Comparison of ENCODE assay signal across 8 mouse cellular contexts in the genomic region with DNA sequence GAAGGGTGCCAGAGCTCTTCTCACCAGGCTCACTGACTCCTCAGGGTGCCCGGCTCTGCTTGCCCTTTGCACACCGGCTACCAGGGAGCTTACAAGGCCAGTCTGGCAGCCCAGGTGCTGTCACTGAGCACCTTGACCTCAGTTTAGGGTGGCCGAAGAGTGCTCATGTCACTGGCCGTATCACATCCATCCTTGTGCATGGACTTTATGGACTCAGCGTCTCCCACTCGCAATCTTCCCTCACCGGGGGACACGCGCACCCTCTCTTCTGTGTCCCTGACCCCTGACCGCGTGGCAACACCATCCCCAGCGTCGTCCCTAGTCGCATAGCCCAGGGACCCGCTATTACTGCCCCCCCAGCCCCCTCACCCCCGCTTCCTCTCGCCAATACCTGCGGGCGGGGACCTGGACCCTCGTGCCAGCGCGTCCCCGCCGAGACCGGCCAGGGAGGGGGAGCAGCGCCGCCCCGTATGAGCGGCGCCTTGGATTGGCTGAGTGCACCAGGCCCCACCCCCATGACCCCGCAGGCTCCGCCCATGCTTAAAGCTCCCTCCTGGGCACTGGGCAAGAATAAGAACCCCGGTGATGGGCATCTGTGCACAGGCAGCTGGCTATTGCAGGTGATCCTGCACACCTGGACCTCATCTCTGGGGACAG. TPM values are rescaled to one million over a fixed set of nuclear protein-coding genes. Genes with fewer than 3 reads are reported as not detected.
DNase-seq lines count a peak whose midpoint lies in the region; ATAC-seq and TF ChIP-seq lines count a peak whose summit lies in the region.

No protein-coding gene starts in this region.

- H3K36me3 ChIP-seq in C2C12 (ENCODE audit: control insufficient read depth, insufficient read depth): no peaks in the 10 kb centered on the region
- no peaks in the 10 kb centered on the region for H3K36me3 ChIP-seq in embryonic facial prominence, embryonic 14.5 days (ENCODE audit: control insufficient read depth, insufficient read depth, low read length)
- H3K36me3 ChIP-seq in heart, embryonic 14.5 days (ENCODE audit: control insufficient read depth, insufficient read depth, low read length): no peaks in the 10 kb centered on the region
- H3K36me3 ChIP-seq in liver, postnatal 0 days (replicated peaks; ENCODE audit: insufficient read depth, low read length): no peaks in the 10 kb centered on the region
- no peaks in the 10 kb centered on the region; the same call in 1 of the 2 replicates for H3K36me3 ChIP-seq in neural tube, embryonic 14.5 days (ENCODE audit: control insufficient read depth, insufficient read depth, low read length)

- H3K4me2 ChIP-seq in embryonic facial prominence, embryonic 14.5 days (ENCODE audit: low read depth, low read length): peak overlapping the region; percentile 88
- peak overlapping the region; percentile 80 for H3K4me2 ChIP-seq in heart, embryonic 14.5 days (ENCODE audit: low read length)
- peak overlapping the region; percentile 75 for H3K4me2 ChIP-seq in liver, postnatal 0 days (ENCODE audit: low read depth, low read length)
- peak overlapping the region; percentile 80 for H3K4me2 ChIP-seq in neural tube, embryonic 14.5 days (ENCODE audit: low read depth, low read length)

- no peaks in the 10 kb centered on the region for H3K9me3 ChIP-seq in embryonic facial prominence, embryonic 14.5 days (ENCODE audit: control insufficient read depth, low read length)
- no peaks in the 10 kb centered on the region for H3K9me3 ChIP-seq in heart, embryonic 14.5 days (ENCODE audit: control insufficient read depth, low read length)
- H3K9me3 ChIP-seq in liver, postnatal 0 days (ENCODE audit: low read length): no peaks in the 10 kb centered on the region
- no peaks in the 10 kb centered on the region for H3K9me3 ChIP-seq in neural tube, embryonic 14.5 days (ENCODE audit: control insufficient read depth, low read length)

- H3K9ac ChIP-seq in embryonic facial prominence, embryonic 14.5 days (ENCODE audit: low read depth, low read length): peak overlapping the region; percentile 63
- H3K9ac ChIP-seq in heart, embryonic 14.5 days (ENCODE audit: low read length): peak overlapping the region; percentile 68
- H3K9ac ChIP-seq in liver, postnatal 0 days (replicated peaks): no peak overlapping the region; the same call in 1 of the 2 replicates
- H3K9ac ChIP-seq in neural tube, embryonic 14.5 days (replicated peaks; ENCODE audit: low read depth, low read length): peak overlapping the region; percentile 50

- DNase-seq in adrenal gland, adult 2 months: peak; percentile 89
- peak; percentile 69 for DNase-seq in embryonic facial prominence, embryonic 14.5 days (ENCODE audit: low spot score)
- peak; percentile 84 for DNase-seq in kidney, postnatal 10 days
- DNase-seq in liver, postnatal 0 days: peak; percentile 80

- no peaks in the 10 kb centered on the region for H3K79me2 ChIP-seq in C2C12 (ENCODE audit: control insufficient read depth, insufficient read depth)

- H3K79me3 ChIP-seq in C2C12 (ENCODE audit: low read depth): no peaks in the 10 kb centered on the region

- ATAC-seq in embryonic facial prominence, embryonic 14.5 days (ENCODE audit: low read depth): peak; percentile 80
- ATAC-seq in heart, embryonic 14.5 days (ENCODE audit: insufficient number of reproducible peaks, insufficient read depth, low FRiP score, low read depth): peak; percentile 57; the same call in 1 of the 2 replicates
- ATAC-seq in liver, postnatal 0 days: peak; percentile 83
- ATAC-seq in neural tube, embryonic 14.5 days (ENCODE audit: low read depth): peak; percentile 80
- no peak for ATAC-seq in activated CD4-positive, CD25-positive, alpha-beta regulatory T cell, adult 4 months

- no peaks in the 10 kb centered on the region for H3K27me3 ChIP-seq in C2C12 (ENCODE audit: control insufficient read depth, insufficient read depth, insufficient read length)
- 0 out of 2 replicates have a peak, but pooled peaks cover under 1% of the 10 kb centered on the region for H3K27me3 ChIP-seq in embryonic facial prominence, embryonic 14.5 days (replicated peaks; ENCODE audit: control insufficient read depth, insufficient read depth, low read length)
- H3K27me3 ChIP-seq in heart, embryonic 14.5 days (ENCODE audit: control insufficient read depth, insufficient read depth, low read length): peaks cover 7% of the 10 kb centered on the region
- H3K27me3 ChIP-seq in liver, postnatal 0 days (ENCODE audit: insufficient read depth, low read length): peaks cover 10% of the 10 kb centered on the region
- H3K27me3 ChIP-seq in neural tube, embryonic 14.5 days (ENCODE audit: control insufficient read depth, insufficient read depth, low read length): no peaks in the 10 kb centered on the region

- H3ac ChIP-seq in C2C12 (ENCODE audit: control insufficient read depth, insufficient read length, low read depth): peak overlapping the region; percentile 55

- TF ChIP-seq CTCF in C2C12 (IDR thresholded peaks at IDR 0.05; ENCODE audit: control insufficient read depth, insufficient read depth, insufficient read length): no peak
- TF ChIP-seq CTCF in liver, postnatal 0 days (IDR thresholded peaks at IDR 0.05; ENCODE audit: low read depth): no peak

- peaks cover 8% of the 10 kb centered on the region for H3K4me1 ChIP-seq in embryonic facial prominence, embryonic 14.5 days (ENCODE audit: control insufficient read depth, insufficient read depth, low read length)
- no peaks in the 10 kb centered on the region for H3K4me1 ChIP-seq in heart, embryonic 14.5 days (ENCODE audit: control insufficient read depth in 2 of 2, insufficient read depth in 2 of 2, low read length in 2 of 2)
- peaks cover 8% of the 10 kb centered on the region for H3K4me1 ChIP-seq in liver, postnatal 0 days (ENCODE audit: insufficient read depth)
- H3K4me1 ChIP-seq in neural tube, embryonic 14.5 days (ENCODE audit: control insufficient read depth, insufficient read depth, low read length): peaks cover 21% of the 10 kb centered on the region

- TF ChIP-seq EP300 in liver, postnatal 0 days (IDR thresholded peaks at IDR 0.05; ENCODE audit: low read depth): no peak

- H3K4me3 ChIP-seq in C2C12 (ENCODE audit: insufficient read depth, poor library complexity, severe bottlenecking): no peak overlapping the region
- H3K4me3 ChIP-seq in embryonic facial prominence, embryonic 14.5 days (ENCODE audit: low read depth, low read length): peak overlapping the region; percentile 53
- peak overlapping the region; percentile 40 to 42 for H3K4me3 ChIP-seq in heart, embryonic 14.5 days (ENCODE audit: control insufficient read depth in 1 of 2, insufficient read depth in 1 of 2, low read depth in 1 of 2, low read length in 2 of 2)
- H3K4me3 ChIP-seq in liver, postnatal 0 days (ENCODE audit: low read depth, low read length): peak overlapping the region; percentile 38
- H3K4me3 ChIP-seq in neural tube, embryonic 14.5 days (ENCODE audit: low read depth, low read length): peak overlapping the region; percentile 48

- WGBS in embryonic facial prominence, embryonic 14.5 days: 5% methylated on average over 27 of the region's 33 CpGs
- 10% methylated on average over 24 of the region's 33 CpGs for WGBS in heart, embryonic 14.5 days
- WGBS in liver, postnatal 0 days (ENCODE audit: insufficient replicate concordance): 11% methylated on average over 26 of the region's 33 CpGs
- 8% methylated on average over 33 of the region's 33 CpGs for WGBS in neural tube, embryonic 14.5 days

- no peak overlapping the region for H3K27ac ChIP-seq in embryonic facial prominence, embryonic 14.5 days (replicated peaks; ENCODE audit: low read depth, low read length)
- no peak overlapping the region for H3K27ac ChIP-seq in heart, embryonic 14.5 days (replicated peaks in 1 of 2; ENCODE audit: control insufficient read depth in 1 of 2, insufficient read depth in 1 of 2, low read depth in 2 of 2, low read length in 2 of 2)
- H3K27ac ChIP-seq in liver, postnatal 0 days (ENCODE audit: low read depth): no peak overlapping the region
- no peak overlapping the region for H3K27ac ChIP-seq in neural tube, embryonic 14.5 days (ENCODE audit: low read depth, low read length)

RNA-seq across cellular contexts. Expression of a gene that starts 6.4 kb away (rescaled TPM):
- 3.2 TPM for polyA plus RNA-seq in C2C12 (2012; fragmentation: generic; extraction: Trizol)
- 1 to 10 TPM; 1.6 to 5.0 TPM for total RNA-seq in adrenal gland, adult 2 months (2021)
- polyA plus RNA-seq in adrenal gland, adult 2 months (2012; rRNA removed): 10.0 and 12.9 TPM in 2 replicates
- 2.9 and 3.4 TPM in 2 replicates for polyA plus RNA-seq in embryonic facial prominence, embryonic 14.5 days (2014; fragmentation: Nextera tagmentation; extraction: Ambion mirVana)
- polyA plus RNA-seq in heart, embryonic 14.5 days (2014; fragmentation: Nextera tagmentation; extraction: Ambion mirVana): 1.8 and 2.2 TPM in 2 replicates
- polyA plus RNA-seq in liver, postnatal 0 days (2015; fragmentation: Nextera tagmentation; extraction: Ambion mirVana): 0.19 and 0.45 TPM in 2 replicates
- polyA plus RNA-seq in neural tube, embryonic 14.5 days (2014; fragmentation: Nextera tagmentation; extraction: Ambion mirVana): 12.6 and 13.0 TPM in 2 replicates
- not detected for polyA plus RNA-seq in activated CD4-positive, CD25-positive, alpha-beta regulatory T cell, adult 4 months (2017; shearing (Covaris generic))

RNA-seq across cellular contexts. Expression of a gene that starts 17.1 kb away (rescaled TPM):
- 142 TPM for polyA plus RNA-seq in C2C12 (2012; fragmentation: generic; extraction: Trizol)
- total RNA-seq in adrenal gland, adult 2 months (2021): 10 to 100 TPM; 65.0 TPM
- 52.5 and 58.3 TPM in 2 replicates for polyA plus RNA-seq in adrenal gland, adult 2 months (2012; rRNA removed)
- 87.1 and 91.3 TPM in 2 replicates for polyA plus RNA-seq in embryonic facial prominence, embryonic 14.5 days (2014; fragmentation: Nextera tagmentation; extraction: Ambion mirVana)
- polyA plus RNA-seq in heart, embryonic 14.5 days (2014; fragmentation: Nextera tagmentation; extraction: Ambion mirVana): 78.5 and 78.7 TPM in 2 replicates
- polyA plus RNA-seq in liver, postnatal 0 days (2015; fragmentation: Nextera tagmentation; extraction: Ambion mirVana): 34.3 and 37.9 TPM in 2 replicates
- polyA plus RNA-seq in neural tube, embryonic 14.5 days (2014; fragmentation: Nextera tagmentation; extraction: Ambion mirVana): 155 and 159 TPM in 2 replicates
- polyA plus RNA-seq in activated CD4-positive, CD25-positive, alpha-beta regulatory T cell, adult 4 months (2017; shearing (Covaris generic)): 100 to 1,000 TPM in 1 of 2 experiments, 10 to 100 TPM in 1; 75.7 to 106 TPM

RNA-seq across cellular contexts. Expression of a gene that starts 17.1 kb away (rescaled TPM):
- polyA plus RNA-seq in C2C12 (2012; fragmentation: generic; extraction: Trizol): 4.4 TPM
- 10 to 100 TPM in 1 of 2 experiments, 1 to 10 TPM in 1; 9.0 to 10.8 TPM for total RNA-seq in adrenal gland, adult 2 months (2021)
- 60.7 and 72.6 TPM in 2 replicates for polyA plus RNA-seq in adrenal gland, adult 2 months (2012; rRNA removed)
- 5.4 and 5.8 TPM in 2 replicates for polyA plus RNA-seq in embryonic facial prominence, embryonic 14.5 days (2014; fragmentation: Nextera tagmentation; extraction: Ambion mirVana)
- 2.5 and 2.8 TPM in 2 replicates for polyA plus RNA-seq in heart, embryonic 14.5 days (2014; fragmentation: Nextera tagmentation; extraction: Ambion mirVana)
- polyA plus RNA-seq in liver, postnatal 0 days (2015; fragmentation: Nextera tagmentation; extraction: Ambion mirVana): 6.1 and 6.2 TPM in 2 replicates
- 8.9 and 9.3 TPM in 2 replicates for polyA plus RNA-seq in neural tube, embryonic 14.5 days (2014; fragmentation: Nextera tagmentation; extraction: Ambion mirVana)
- polyA plus RNA-seq in activated CD4-positive, CD25-positive, alpha-beta regulatory T cell, adult 4 months (2017; shearing (Covaris generic)): 1 to 10 TPM; 3.0 to 6.7 TPM

RNA-seq across cellular contexts. Expression of a gene that starts 35.9 kb away (rescaled TPM):
- polyA plus RNA-seq in C2C12 (2012; fragmentation: generic; extraction: Trizol): 0.13 TPM
- under 1 TPM in 1 of 2 experiments, not detected in 1; 0.10 TPM for total RNA-seq in adrenal gland, adult 2 months (2021)
- polyA plus RNA-seq in adrenal gland, adult 2 months (2012; rRNA removed): 0.12 and 0.26 TPM in 2 replicates
- polyA plus RNA-seq in embryonic facial prominence, embryonic 14.5 days (2014; fragmentation: Nextera tagmentation; extraction: Ambion mirVana): 0.42 and 0.58 TPM in 2 replicates
- polyA plus RNA-seq in heart, embryonic 14.5 days (2014; fragmentation: Nextera tagmentation; extraction: Ambion mirVana): not detected in 2 replicates
- polyA plus RNA-seq in liver, postnatal 0 days (2015; fragmentation: Nextera tagmentation; extraction: Ambion mirVana): not detected in 2 replicates
- polyA plus RNA-seq in neural tube, embryonic 14.5 days (2014; fragmentation: Nextera tagmentation; extraction: Ambion mirVana): 1.7 and 2.6 TPM in 2 replicates
- polyA plus RNA-seq in activated CD4-positive, CD25-positive, alpha-beta regulatory T cell, adult 4 months (2017; shearing (Covaris generic)): not detected

RNA-seq across cellular contexts. Expression of a gene that starts 40.5 kb away (rescaled TPM):
- polyA plus RNA-seq in C2C12 (2012; fragmentation: generic; extraction: Trizol): 4,918 TPM
- total RNA-seq in adrenal gland, adult 2 months (2021): 1,000 to 10,000 TPM; 1,392 to 1,465 TPM
- 4,067 and 4,322 TPM in 2 replicates for polyA plus RNA-seq in adrenal gland, adult 2 months (2012; rRNA removed)
- 5,430 and 5,481 TPM in 2 replicates for polyA plus RNA-seq in embryonic facial prominence, embryonic 14.5 days (2014; fragmentation: Nextera tagmentation; extraction: Ambion mirVana)
- 3,308 and 3,796 TPM in 2 replicates for polyA plus RNA-seq in heart, embryonic 14.5 days (2014; fragmentation: Nextera tagmentation; extraction: Ambion mirVana)
- polyA plus RNA-seq in liver, postnatal 0 days (2015; fragmentation: Nextera tagmentation; extraction: Ambion mirVana): 2,490 and 2,569 TPM in 2 replicates
- 2,427 and 2,505 TPM in 2 replicates for polyA plus RNA-seq in neural tube, embryonic 14.5 days (2014; fragmentation: Nextera tagmentation; extraction: Ambion mirVana)
- over 10,000 TPM; 10,302 to 10,714 TPM for polyA plus RNA-seq in activated CD4-positive, CD25-positive, alpha-beta regulatory T cell, adult 4 months (2017; shearing (Covaris generic))
